Mouse (Mus musculus): ENCODE results near the gene Arhgap24.

- no peak for TF ChIP-seq CTCF (IDR thresholded peaks at IDR 0.05; ENCODE audit: borderline replicate concordance, extremely low read depth, insufficient read depth, insufficient read length)
- TF ChIP-seq POLR2A (IDR thresholded peaks at IDR 0.05; ENCODE audit: borderline replicate concordance, extremely low read depth, insufficient read depth, insufficient read length, poor library complexity, severe bottlenecking): no peak
Measured at GRCm38 (mm10) chr5:102629362-102629771, 148.2 kb downstream of the Arhgap24 start.
